Mouse (Mus musculus): ENCODE data around the gene Ptcd3. TPM values are rescaled to one million over a fixed set of nuclear protein-coding genes. Genes with fewer than 3 reads are reported as not detected.
"Not testable (repeated sequence)": the region's sequence is repeated elsewhere in the genome, so short reads cannot be mapped to it uniquely, and the experiment has no call there.

The Ptcd3 gene
- polyA plus RNA-seq, 1 experiment from 2014 or later = 69.3 TPM

DNA sequence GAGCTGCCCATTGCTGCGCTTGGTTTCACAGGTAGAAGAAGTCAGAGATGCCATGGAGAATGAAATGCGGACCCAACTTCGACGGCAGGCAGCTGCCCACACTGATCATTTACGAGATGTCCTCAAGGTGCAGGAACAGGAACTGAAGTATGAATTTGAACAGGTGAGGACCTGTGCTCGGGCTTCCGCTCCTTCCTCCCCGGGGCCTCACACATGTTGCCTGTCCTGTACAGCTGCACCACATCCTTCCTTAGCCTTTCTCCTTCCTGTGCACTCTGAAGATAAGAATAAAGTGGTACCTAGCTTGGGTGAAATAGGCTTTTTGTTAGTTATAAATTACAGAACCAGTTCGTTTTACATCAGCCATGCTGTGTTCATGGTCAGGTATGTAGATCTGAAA lies 37.2 kb downstream of the Ptcd3 start:
- DNase-seq (ENCODE audit: low spot score) = peak; percentile 24

DNA sequence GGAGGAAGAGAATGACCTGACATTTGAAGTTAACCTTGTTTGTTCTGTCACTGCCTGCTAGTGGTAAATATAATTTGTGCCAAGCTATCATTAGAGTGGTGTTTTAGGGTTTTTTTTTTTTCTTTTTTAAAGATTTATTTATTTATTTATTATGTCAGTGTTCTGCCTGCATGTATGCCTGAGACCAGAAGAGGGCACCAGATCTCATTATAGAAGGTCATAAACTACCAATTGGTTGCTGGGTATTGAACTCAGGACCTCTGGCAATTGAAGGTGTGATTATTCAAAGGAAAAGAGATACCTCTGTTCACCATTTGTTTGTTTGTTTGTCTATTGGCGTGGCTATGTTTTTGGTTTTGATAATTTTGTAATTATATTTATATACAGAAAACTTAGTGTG lies 39.7 kb downstream of the Ptcd3 start:
- DNase-seq (ENCODE audit: low spot score) = peak; percentile 18

DNA sequence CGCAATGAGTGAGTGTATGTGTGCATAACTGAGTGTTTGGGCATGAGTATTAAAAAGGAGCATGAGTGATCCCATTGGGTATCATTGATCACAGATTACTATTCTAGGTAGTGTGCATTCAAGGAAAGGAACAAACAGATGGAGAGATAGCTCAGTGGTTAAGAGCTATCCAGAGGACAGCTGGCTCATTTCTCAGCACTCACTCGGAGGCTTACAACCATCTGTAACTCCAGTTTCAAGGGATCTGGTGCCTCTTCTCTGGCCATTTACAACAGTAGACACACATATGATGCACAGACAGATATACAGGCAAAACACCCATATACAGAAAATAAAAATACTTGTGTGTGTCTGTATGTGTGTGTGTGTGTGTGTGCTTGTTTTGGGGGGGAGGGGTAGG lies 40.8 kb downstream of the Ptcd3 start:
- DNase-seq (ENCODE audit: low spot score) = no peak

- DNase-seq (ENCODE audit: low spot score) = not testable (repeated sequence)
Measured at GRCm38 (mm10) chr6:71846906-71847305, 61.6 kb downstream of the Ptcd3 start.

DNA sequence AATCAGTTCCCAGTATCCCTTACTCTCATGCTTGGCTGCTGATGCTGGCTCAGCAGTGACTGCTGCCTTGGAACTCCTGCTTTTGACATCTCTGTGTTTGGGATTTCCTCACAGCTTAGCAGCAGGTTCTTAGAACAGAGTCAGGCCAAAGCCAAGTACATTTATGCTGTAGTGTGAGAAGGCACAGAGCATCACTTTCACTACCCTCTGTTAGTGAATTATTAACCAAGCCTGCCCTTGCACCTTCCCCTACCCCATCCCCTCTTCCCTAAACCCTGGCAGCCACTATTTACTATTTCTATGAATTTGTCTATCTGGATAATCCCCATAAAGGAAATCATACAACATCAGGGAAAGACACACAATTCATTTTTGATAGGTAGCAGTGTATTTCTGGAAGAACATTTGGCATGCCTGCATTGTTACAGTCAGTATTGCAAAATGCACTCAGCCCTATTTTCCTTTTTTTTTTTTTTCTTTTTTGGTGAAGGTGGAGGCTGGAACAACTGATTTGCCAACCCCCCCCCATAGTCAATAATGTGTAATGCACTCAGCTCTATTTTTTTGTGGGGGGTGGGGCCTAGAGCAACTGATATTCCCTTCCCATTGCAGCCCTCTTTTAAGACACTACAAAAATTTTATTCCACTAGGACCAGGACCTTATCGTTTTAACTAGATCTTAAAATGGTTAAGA lies 67.8 kb downstream of the Ptcd3 start:
- no peak for DNase-seq (ENCODE audit: low spot score)

DNA sequence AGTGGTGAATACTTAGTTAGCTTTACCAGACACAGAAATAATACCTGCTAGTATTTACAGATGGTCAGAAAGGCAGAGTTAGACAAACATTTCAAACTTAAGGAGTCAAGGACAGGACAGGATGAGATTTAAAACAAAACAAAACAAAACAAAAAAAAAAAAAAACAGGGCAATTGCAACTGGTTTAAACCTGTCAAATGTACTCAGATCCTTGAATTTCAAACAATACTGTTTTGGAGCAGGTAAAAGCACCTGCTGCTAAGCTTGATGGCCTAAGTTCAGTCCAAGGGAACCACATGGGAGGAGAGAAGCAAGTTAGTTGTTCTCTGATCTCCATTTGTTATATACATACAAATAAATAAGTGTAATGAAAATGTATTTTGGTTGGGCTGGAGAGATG lies 68.7 kb downstream of the Ptcd3 start:
- no peak for DNase-seq (ENCODE audit: low spot score)

GRCm38 (mm10) chr6:71836811-71837210 lies 71.7 kb downstream of the Ptcd3 start:
- DNase-seq (ENCODE audit: low spot score) = no peak

DNA sequence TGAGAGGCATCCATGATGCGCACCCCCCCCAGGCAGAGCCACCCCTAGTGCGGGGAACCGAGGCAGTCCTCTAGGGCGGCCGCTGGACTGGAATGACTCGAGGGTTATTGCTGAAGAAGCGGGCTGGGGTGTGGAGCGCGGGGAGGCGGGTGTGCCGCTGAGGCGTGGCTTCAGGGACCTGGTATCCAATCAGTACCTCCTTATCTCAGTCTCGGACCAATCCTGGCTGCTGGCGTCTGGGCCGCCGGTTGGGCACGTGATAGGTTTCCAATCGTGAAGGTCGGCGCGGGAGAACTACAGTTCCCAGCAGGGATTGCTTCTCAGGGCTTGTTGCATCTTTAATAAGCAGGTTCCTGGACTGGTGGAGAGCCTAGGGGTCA lies 77.0 kb downstream of the Ptcd3 start:
- DNase-seq (ENCODE audit: low spot score) = peak; percentile 95

DNA sequence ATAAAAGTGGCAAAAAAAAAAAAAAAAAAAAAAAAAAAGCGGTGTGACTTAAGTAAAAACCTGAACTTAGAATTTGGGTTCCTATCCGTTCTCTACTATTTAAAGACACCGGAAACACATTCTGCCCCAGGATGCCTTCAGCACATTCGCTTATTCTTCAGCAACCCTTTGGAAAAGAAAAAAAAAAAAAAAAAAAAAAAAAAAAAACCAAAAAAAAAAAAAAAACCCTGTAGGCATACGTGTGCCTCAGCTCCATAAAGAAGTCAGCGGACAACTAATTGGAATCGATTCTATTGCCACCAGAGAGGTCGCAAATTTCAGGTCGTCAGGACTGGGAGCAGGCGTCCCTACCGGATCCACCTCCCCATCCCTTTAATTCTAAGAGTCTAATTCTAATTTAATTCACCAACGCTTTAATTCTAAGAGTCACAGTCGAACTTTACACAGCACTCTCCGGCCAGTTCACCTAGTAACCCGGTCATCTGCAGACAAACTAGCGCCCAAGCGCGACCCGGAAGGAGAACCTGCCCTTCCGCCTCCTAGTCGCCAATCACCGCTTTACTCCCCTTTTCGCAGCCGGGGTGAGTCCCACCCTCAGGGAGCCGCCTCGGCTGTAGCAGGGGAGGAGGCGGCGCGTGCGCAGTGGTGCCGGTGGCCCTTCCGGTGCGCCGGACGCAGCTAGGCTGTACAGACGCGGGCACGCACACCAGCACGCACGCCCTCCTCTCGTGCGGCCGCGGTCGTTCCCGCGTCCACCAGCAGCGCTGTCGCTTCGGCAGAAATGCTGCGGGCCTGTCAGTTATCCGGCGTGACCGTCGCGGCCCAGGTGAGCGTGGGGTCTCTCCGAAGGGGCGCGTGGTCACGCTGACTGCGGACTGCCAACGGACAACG lies 77.6 kb downstream of the Ptcd3 start, which contains the start of gene Immt:
Immt (plus strand) TSS at position 642 of the 891 bp plus-strand sequence.
- DNase-seq (ENCODE audit: low spot score) = peak; percentile 94

Other genes starting within 250 kb of the Ptcd3 start
- gene Reep1, start 201.2 kb downstream of the Ptcd3 start, polyA plus RNA-seq (2015; fragmentation: Nextera tagmentation; extraction: Ambion mirVana) = 2.2 and 2.4 TPM in 2 replicates
- gene Mrpl35, start 81.8 kb downstream of the Ptcd3 start, polyA plus RNA-seq (2015; fragmentation: Nextera tagmentation; extraction: Ambion mirVana) = 87.0 and 95.4 TPM in 2 replicates
- 151 and 157 TPM in 2 replicates for gene Immt, start 77.4 kb downstream of the Ptcd3 start, polyA plus RNA-seq (2015; fragmentation: Nextera tagmentation; extraction: Ambion mirVana)
- gene Polr1a, start 303 bp upstream of the Ptcd3 start, polyA plus RNA-seq (2015; fragmentation: Nextera tagmentation; extraction: Ambion mirVana) = 16.5 and 17.2 TPM in 2 replicates
- 2.6 TPM in 2 replicates for gene St3gal5, start 188.8 kb upstream of the Ptcd3 start, polyA plus RNA-seq (2015; fragmentation: Nextera tagmentation; extraction: Ambion mirVana)

Data from thymus, postnatal 0 days (tissue).